In genomic region chr11:54885406-54885805, GRCm38 (mm10) we compare ENCODE assay signal across 9 mouse cellular contexts. TPM values are rescaled to one million over a fixed set of nuclear protein-coding genes. Genes with fewer than 3 reads are reported as not detected.
DNase-seq lines count a peak whose midpoint lies in the region; ATAC-seq and TF ChIP-seq lines count a peak whose summit lies in the region.
"Had no signal": no experiment of that assay in that cellular context is flagged by ENCODE, and none has a peak within 500 bp of the region (broad histone marks: within the 10 kb centered on the region; RNA-seq: fewer than 3 reads in every experiment).

No protein-coding gene starts in this region.

- H3K4me2 ChIP-seq in stomach, postnatal 0 days (replicated peaks; ENCODE audit: low read depth): no peak overlapping the region

- 74% methylated on average over 2 of the region's 2 CpGs for WGBS in limb, embryonic 10.5 days
- 89% methylated on average over 2 of the region's 2 CpGs for WGBS in stomach, postnatal 0 days

- peak overlapping the region; percentile 46 for H3K27ac ChIP-seq in limb, embryonic 10.5 days
- 0 out of 2 replicates have a peak overlapping the region, but pooled peaks have one; percentile 40 for H3K27ac ChIP-seq in stomach, postnatal 0 days (replicated peaks)

- H3K4me1 ChIP-seq in limb, embryonic 10.5 days: peaks cover 21% of the 10 kb centered on the region
- no peaks in the 10 kb centered on the region for H3K4me1 ChIP-seq in stomach, postnatal 0 days (replicated peaks; ENCODE audit: control insufficient read depth, insufficient read depth)

- H3K9me3 ChIP-seq in limb, embryonic 10.5 days (replicated peaks): peaks cover 2% of the 10 kb centered on the region; the same call in 1 of the 2 replicates
- no peaks in the 10 kb centered on the region for H3K9me3 ChIP-seq in stomach, postnatal 0 days (ENCODE audit: control insufficient read depth, low read length)

- no peak overlapping the region for H3K4me3 ChIP-seq in limb, embryonic 10.5 days
- H3K4me3 ChIP-seq in stomach, postnatal 0 days (ENCODE audit: low read depth, low read length): no peak overlapping the region

- H3K27me3 ChIP-seq in limb, embryonic 10.5 days (ENCODE audit: low read depth, poor library complexity, severe bottlenecking): peaks cover 63% of the 10 kb centered on the region
- H3K27me3 ChIP-seq in stomach, postnatal 0 days (ENCODE audit: control insufficient read depth, insufficient read depth, low read length): no peaks in the 10 kb centered on the region
- H3K27me3 ChIP-seq: CH12.LX had no signal

- no peak for TF ChIP-seq CTCF in stomach, postnatal 0 days (IDR thresholded peaks at IDR 0.05; ENCODE audit: low read depth)

- H3K9ac ChIP-seq in stomach, postnatal 0 days (ENCODE audit: low read length): no peak overlapping the region

- no peak for TF ChIP-seq EP300 in stomach, postnatal 0 days (optimal IDR thresholded peaks at IDR 0.05)

- H3K36me3 ChIP-seq in limb, embryonic 10.5 days: no peaks in the 10 kb centered on the region
- H3K36me3 ChIP-seq in stomach, postnatal 0 days (ENCODE audit: control insufficient read depth, insufficient read depth, low read length): no peaks in the 10 kb centered on the region

- peak; percentile 35 for DNase-seq in kidney, adult 18-20 months
- no peak for DNase-seq in kidney, postnatal 36 days
- peak; percentile 59 for DNase-seq in ovary, adult 18-20 months (ENCODE audit: low spot score)
- DNase-seq in ovary, postnatal 10 days (ENCODE audit: low spot score): no peak
- no peak for DNase-seq in limb, embryonic 10.5 days (ENCODE audit: low spot score)
- no peak for DNase-seq in stomach, postnatal 0 days (ENCODE audit: low spot score)
- DNase-seq in layer of hippocampus, postnatal 25 days (ENCODE audit: extremely low spot score in 1 of 2, low spot score in 1 of 2): no peak

- ATAC-seq in stomach, postnatal 0 days (ENCODE audit: low FRiP score, low TSS enrichment): no peak

RNA-seq across cellular contexts. Expression of gene Gpx3, which starts 16.8 kb away (rescaled TPM):
- 52.0 and 60.7 TPM in 2 replicates for polyA plus RNA-seq in limb, embryonic 10.5 days (2016; fragmentation: Nextera tagmentation; extraction: Ambion mirVana)
- 185 and 206 TPM in 2 replicates for polyA plus RNA-seq in stomach, postnatal 0 days (2015; fragmentation: Nextera tagmentation; extraction: Ambion mirVana)
- total RNA-seq in layer of hippocampus, postnatal 25 days (2021): 1 to 10 TPM; 4.6 to 5.6 TPM
- total RNA-seq: CH12.LX; megakaryocyte-erythroid progenitor cell, adult 5-6 weeks had no signal

RNA-seq across cellular contexts. Expression of gene Hint1, which starts 19.2 kb away (rescaled TPM):
- 550 and 645 TPM in 2 replicates for polyA plus RNA-seq in limb, embryonic 10.5 days (2016; fragmentation: Nextera tagmentation; extraction: Ambion mirVana)
- polyA plus RNA-seq in stomach, postnatal 0 days (2015; fragmentation: Nextera tagmentation; extraction: Ambion mirVana): 745 and 824 TPM in 2 replicates
- total RNA-seq in layer of hippocampus, postnatal 25 days (2021): 100 to 1,000 TPM; 262 to 295 TPM

RNA-seq across cellular contexts. Expression of gene Lyrm7, which starts 24.7 kb away (rescaled TPM):
- polyA plus RNA-seq in limb, embryonic 10.5 days (2016; fragmentation: Nextera tagmentation; extraction: Ambion mirVana): 6.5 and 7.9 TPM in 2 replicates
- 4.5 and 4.8 TPM in 2 replicates for polyA plus RNA-seq in stomach, postnatal 0 days (2015; fragmentation: Nextera tagmentation; extraction: Ambion mirVana)
- total RNA-seq in layer of hippocampus, postnatal 25 days (2021): 10 to 100 TPM; 24.0 to 41.7 TPM

Comparison
In these comparisons a context has a peak if more than half of its experiments do, and no peak if none do; other contexts are left out.
1. DNase-seq: peak in kidney, adult 18-20 months (single experiment) and ovary, adult 18-20 months (single experiment); none in kidney, postnatal 36 days (0 of 2), ovary, postnatal 10 days (single experiment), limb, embryonic 10.5 days (single experiment), stomach, postnatal 0 days (single experiment) and layer of hippocampus, postnatal 25 days (0 of 2).